Mouse (Mus musculus): Measurements from ENCODE around the gene Pak3. TPM values are rescaled to one million over a fixed set of nuclear protein-coding genes. Genes with fewer than 3 reads are reported as not detected.
A peak's percentile ranks its signal among the peaks of the same experiment; 100 is the strongest.

Gene Pak3
- polyA plus RNA-seq, 1 experiment from 2014 or later, result 22.2 TPM

- H3K9me3 ChIP-seq, result no peaks in the 10 kb centered on the region
- no peaks in the 10 kb centered on the region for H3K4me1 ChIP-seq
- H3K9ac ChIP-seq, result no peak overlapping the region
- 75% methylated on average over 2 of the region's 2 CpGs for WGBS
- no peak for ATAC-seq (ENCODE audit: low FRiP score, low read depth)
- no peak overlapping the region for H3K27ac ChIP-seq
- H3K4me2 ChIP-seq (replicated peaks), result no peak overlapping the region
- no peak overlapping the region for H3K4me3 ChIP-seq
- H3K36me3 ChIP-seq, result no peaks in the 10 kb centered on the region
- H3K27me3 ChIP-seq, result peaks cover 27% of the 10 kb centered on the region
These were observed 61.5 kb downstream of the Pak3 start for GRCm38 (mm10) chrX:143579925-143580324.

GRCm38 (mm10) chrX:143580458-143580959, 62.1 kb downstream of the Pak3 start:
- H3K4me3 ChIP-seq, result no peak overlapping the region
- no peak overlapping the region for H3K27ac ChIP-seq
- H3K27me3 ChIP-seq, result peaks cover 33% of the 10 kb centered on the region
- ATAC-seq (ENCODE audit: low FRiP score, low read depth), result no peak
- H3K4me2 ChIP-seq (replicated peaks), result no peak overlapping the region
- no peaks in the 10 kb centered on the region for H3K4me1 ChIP-seq
- no peaks in the 10 kb centered on the region for H3K9me3 ChIP-seq
- no peaks in the 10 kb centered on the region for H3K36me3 ChIP-seq
- 58% methylated on average over 2 of the region's 2 CpGs for WGBS
- H3K9ac ChIP-seq, result no peak overlapping the region

- no peaks in the 10 kb centered on the region for H3K36me3 ChIP-seq
- no peak overlapping the region for H3K9ac ChIP-seq
- no peaks in the 10 kb centered on the region for H3K9me3 ChIP-seq
- no peak overlapping the region for H3K4me2 ChIP-seq (replicated peaks)
- no peak for ATAC-seq (ENCODE audit: low FRiP score, low read depth)
- H3K4me3 ChIP-seq, result no peak overlapping the region
- H3K27ac ChIP-seq, result no peak overlapping the region
- peaks cover 7% of the 10 kb centered on the region; the same call in 1 of the 2 replicates for H3K27me3 ChIP-seq
- 63% methylated on average over 5 of the region's 5 CpGs for whole genome bisulfite sequencing
- no peaks in the 10 kb centered on the region for H3K4me1 ChIP-seq
These were observed 88.6 kb downstream of the Pak3 start for GRCm38 (mm10) chrX:143606877-143607449.

- Histone ChIP-seq H3K4me3 (no peak overlapping the region), H3K27ac (no peak overlapping the region), H3K4me2 (replicated peaks) (no peak overlapping the region), H3K9me3 (no peaks in the 10 kb centered on the region), H3K9ac (no peak overlapping the region), H3K36me3 (no peaks in the 10 kb centered on the region), H3K4me1 (no peaks in the 10 kb centered on the region), H3K27me3 (peaks cover 5% of the 10 kb centered on the region; the same call in 1 of the 2 replicates)
- peak; percentile 66; the same call in 1 of the 2 replicates for ATAC-seq (ENCODE audit: low FRiP score, low read depth)
- 58% methylated on average over 4 of the region's 4 CpGs for WGBS
These were observed 100.3 kb downstream of the Pak3 start for GRCm38 (mm10) chrX:143618734-143619133.

- Histone ChIP-seq H3K9ac (no peak overlapping the region), H3K4me2 (replicated peaks) (no peak overlapping the region), H3K9me3 (no peaks in the 10 kb centered on the region), H3K27ac (no peak overlapping the region), H3K27me3 (peaks cover 24% of the 10 kb centered on the region), H3K4me1 (no peaks in the 10 kb centered on the region), H3K4me3 (no peak overlapping the region), H3K36me3 (no peaks in the 10 kb centered on the region)
- WGBS, result 79% methylated on average over 5 of the region's 5 CpGs
- no peak for ATAC-seq (ENCODE audit: low FRiP score, low read depth)
These were observed 109.4 kb downstream of the Pak3 start for GRCm38 (mm10) chrX:143627767-143628166.

- Histone ChIP-seq H3K4me3 (no peak overlapping the region), H3K4me2 (replicated peaks) (no peak overlapping the region), H3K4me1 (no peaks in the 10 kb centered on the region), H3K9ac (no peak overlapping the region), H3K9me3 (no peaks in the 10 kb centered on the region), H3K27ac (no peak overlapping the region), H3K27me3 (peaks cover 16% of the 10 kb centered on the region), H3K36me3 (no peaks in the 10 kb centered on the region)
- no peak for ATAC-seq (ENCODE audit: low FRiP score, low read depth)
- WGBS, result 77% methylated on average over 2 of the region's 2 CpGs
These were observed 125.5 kb downstream of the Pak3 start for GRCm38 (mm10) chrX:143643936-143644335.

GRCm38 (mm10) chrX:143644807-143645206, 126.4 kb downstream of the Pak3 start:
- ATAC-seq (ENCODE audit: low FRiP score, low read depth), result no peak
- no peaks in the 10 kb centered on the region for H3K36me3 ChIP-seq
- no peaks in the 10 kb centered on the region for H3K9me3 ChIP-seq
- H3K27me3 ChIP-seq, result peaks cover 19% of the 10 kb centered on the region
- H3K4me2 ChIP-seq (replicated peaks), result no peak overlapping the region
- 57% methylated on average over 1 of the region's 1 CpGs for WGBS
- no peak overlapping the region for H3K27ac ChIP-seq
- H3K4me1 ChIP-seq, result no peaks in the 10 kb centered on the region
- no peak overlapping the region for H3K4me3 ChIP-seq
- no peak overlapping the region for H3K9ac ChIP-seq

GRCm38 (mm10) chrX:143654308-143655176, 136.2 kb downstream of the Pak3 start:
- WGBS, result 45% methylated on average over 9 of the region's 9 CpGs
- no peaks in the 10 kb centered on the region for H3K36me3 ChIP-seq
- no peak overlapping the region for H3K4me3 ChIP-seq
- H3K27me3 ChIP-seq, result peaks cover 30% of the 10 kb centered on the region
- H3K4me1 ChIP-seq, result no peaks in the 10 kb centered on the region
- H3K4me2 ChIP-seq (replicated peaks), result no peak overlapping the region
- no peak overlapping the region for H3K9ac ChIP-seq
- H3K27ac ChIP-seq, result no peak overlapping the region
- H3K9me3 ChIP-seq, result no peaks in the 10 kb centered on the region
- no peak for ATAC-seq (ENCODE audit: low FRiP score, low read depth)

GRCm38 (mm10) chrX:143655177-143655492, 136.7 kb downstream of the Pak3 start:
- no peak overlapping the region for H3K27ac ChIP-seq
- H3K36me3 ChIP-seq, result no peaks in the 10 kb centered on the region
- no peak overlapping the region for H3K9ac ChIP-seq
- H3K4me3 ChIP-seq, result no peak overlapping the region
- no peaks in the 10 kb centered on the region for H3K4me1 ChIP-seq
- peaks cover 30% of the 10 kb centered on the region for H3K27me3 ChIP-seq
- H3K9me3 ChIP-seq, result no peaks in the 10 kb centered on the region
- no peak for ATAC-seq (ENCODE audit: low FRiP score, low read depth)
- 30% methylated on average over 3 of the region's 3 CpGs for WGBS
- no peak overlapping the region for H3K4me2 ChIP-seq (replicated peaks)

- no peak overlapping the region for H3K27ac ChIP-seq
- H3K9me3 ChIP-seq, result no peaks in the 10 kb centered on the region
- ATAC-seq (ENCODE audit: low FRiP score, low read depth), result peak; percentile 97
- peak overlapping the region; percentile 67 for H3K4me2 ChIP-seq (replicated peaks)
- no peaks in the 10 kb centered on the region for H3K36me3 ChIP-seq
- peak overlapping the region; percentile 52 for H3K4me3 ChIP-seq
- H3K4me1 ChIP-seq, result no peaks in the 10 kb centered on the region
- peak overlapping the region; percentile 62 for H3K9ac ChIP-seq
- WGBS, result 15% methylated on average over 18 of the region's 28 CpGs
- H3K27me3 ChIP-seq, result peaks cover 15% of the 10 kb centered on the region; the same call in 1 of the 2 replicates
These were observed 146.1 kb downstream of the Pak3 start for GRCm38 (mm10) chrX:143664221-143665150.

- Histone ChIP-seq H3K4me2 (replicated peaks) (0 out of 2 replicates have a peak overlapping the region, but pooled peaks have one; percentile 67), H3K27me3 (peaks cover 15% of the 10 kb centered on the region; the same call in 1 of the 2 replicates), H3K36me3 (no peaks in the 10 kb centered on the region), H3K9ac (no peak overlapping the region), H3K4me3 (no peak overlapping the region), H3K27ac (no peak overlapping the region), H3K9me3 (no peaks in the 10 kb centered on the region), H3K4me1 (no peaks in the 10 kb centered on the region)
- 41% methylated on average over 2 of the region's 2 CpGs for WGBS
- ATAC-seq (ENCODE audit: low FRiP score, low read depth), result no peak
These were observed 147.4 kb downstream of the Pak3 start for GRCm38 (mm10) chrX:143665771-143666170.

GRCm38 (mm10) chrX:143666991-143667390, 148.6 kb downstream of the Pak3 start:
- Histone ChIP-seq H3K4me3 (no peak overlapping the region), H3K9ac (no peak overlapping the region), H3K4me2 (replicated peaks) (no peak overlapping the region), H3K27me3 (peaks cover 18% of the 10 kb centered on the region; the same call in 1 of the 2 replicates), H3K27ac (no peak overlapping the region), H3K36me3 (no peaks in the 10 kb centered on the region), H3K4me1 (no peaks in the 10 kb centered on the region), H3K9me3 (no peaks in the 10 kb centered on the region)
- WGBS, result 19% methylated on average over 4 of the region's 4 CpGs
- ATAC-seq (ENCODE audit: low FRiP score, low read depth), result no peak
